Mouse (Mus musculus): ENCODE data around the gene Kcnj4.

The Kcnj4 gene

GRCm38 (mm10) chr15:79455106-79455810 is 49.8 kb downstream of the Kcnj4 start, which contains the start of gene Csnk1e:
Csnk1e (minus strand) TSS chr15:79455566.
- no peak for DNase-seq (ENCODE audit: low spot score in 2 of 2)

- DNase-seq (ENCODE audit: low spot score in 2 of 2), result no peak
These were observed 51.2 kb downstream of the Kcnj4 start for GRCm38 (mm10) chr15:79453831-79454230.

- DNase-seq (ENCODE audit: low spot score in 2 of 2), result no peak
These were observed 57.0 kb downstream of the Kcnj4 start for GRCm38 (mm10) chr15:79448041-79448440.

GRCm38 (mm10) chr15:79445786-79446654 is 59.0 kb downstream of the Kcnj4 start:
- no peak for DNase-seq (ENCODE audit: low spot score in 2 of 2)

- no peak for DNase-seq (ENCODE audit: low spot score in 2 of 2)
These were observed 61.1 kb downstream of the Kcnj4 start for GRCm38 (mm10) chr15:79443856-79444410.

- DNase-seq (ENCODE audit: low spot score in 2 of 2), result no peak
These were observed 62.0 kb downstream of the Kcnj4 start for GRCm38 (mm10) chr15:79442961-79443518.

- no peak for DNase-seq (ENCODE audit: low spot score in 2 of 2)
These were observed 62.8 kb downstream of the Kcnj4 start for GRCm38 (mm10) chr15:79442257-79442611.

GRCm38 (mm10) chr15:79441331-79442256 is 63.4 kb downstream of the Kcnj4 start:
- DNase-seq (ENCODE audit: low spot score in 2 of 2), result peak; percentile 45 to 57

GRCm38 (mm10) chr15:79440651-79441330 is 64.2 kb downstream of the Kcnj4 start:
- no peak for DNase-seq (ENCODE audit: low spot score in 2 of 2)

- DNase-seq (ENCODE audit: low spot score in 2 of 2), result no peak
These were observed 64.8 kb downstream of the Kcnj4 start for GRCm38 (mm10) chr15:79440223-79440622.

GRCm38 (mm10) chr15:79439386-79439785 is 65.7 kb downstream of the Kcnj4 start:
- DNase-seq (ENCODE audit: low spot score in 2 of 2), result no peak

GRCm38 (mm10) chr15:79438816-79439215 is 66.2 kb downstream of the Kcnj4 start:
- DNase-seq (ENCODE audit: low spot score in 2 of 2), result no peak

GRCm38 (mm10) chr15:79438209-79438810 is 66.7 kb downstream of the Kcnj4 start:
- DNase-seq (ENCODE audit: low spot score in 2 of 2), result no peak

- no peak for DNase-seq (ENCODE audit: low spot score in 2 of 2)
These were observed 67.4 kb downstream of the Kcnj4 start for GRCm38 (mm10) chr15:79437541-79438208.

GRCm38 (mm10) chr15:79436481-79436921 is 68.5 kb downstream of the Kcnj4 start:
- no peak for DNase-seq (ENCODE audit: low spot score in 2 of 2)

GRCm38 (mm10) chr15:79435191-79435671 is 69.8 kb downstream of the Kcnj4 start:
- DNase-seq (ENCODE audit: low spot score in 2 of 2), result no peak

All from spleen, postnatal 14 days (tissue).